Mouse (Mus musculus): ENCODE data around the gene Nlgn2. TPM values are rescaled to one million over a fixed set of nuclear protein-coding genes. Genes with fewer than 3 reads are reported as not detected.

The Nlgn2 gene
- polyA plus RNA-seq, 1 experiment = 6.0 TPM

DNA sequence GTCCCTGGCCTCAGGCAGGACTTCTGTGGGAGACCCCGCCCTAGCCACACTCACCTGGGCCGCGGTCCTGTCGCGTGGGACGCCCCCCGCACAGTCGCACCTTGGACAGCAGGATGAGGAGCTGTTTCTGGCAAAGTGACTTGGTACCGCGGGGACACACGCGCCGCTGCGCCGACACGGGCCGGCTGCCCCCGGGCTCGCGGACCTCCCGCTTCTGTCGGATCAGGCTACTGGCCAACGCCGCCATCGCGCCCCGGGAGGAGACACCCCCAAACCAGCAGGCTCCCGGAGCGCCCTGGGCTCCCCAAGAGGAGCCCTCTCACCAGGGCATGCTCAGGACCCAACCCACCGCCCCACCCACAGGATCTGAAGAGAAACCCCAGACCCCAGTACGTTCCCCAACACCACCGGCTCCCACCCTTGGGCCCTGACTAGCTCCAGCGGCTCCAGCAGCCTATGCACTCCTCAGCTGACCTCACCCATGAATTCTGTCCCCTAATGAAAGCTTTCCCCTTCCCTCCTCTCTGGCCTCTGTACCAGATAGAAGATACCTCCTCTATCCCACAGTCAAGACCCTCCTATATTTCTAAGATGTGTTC, 36.1 kb downstream of the Nlgn2 start, which contains the start of gene Fgf11:
Fgf11 (minus strand) TSS at position 479 of the 599 bp plus-strand sequence.
- no peak within 1 kb of the TSS; the same call in 1 of the 2 replicates for H3K27ac ChIP-seq (ENCODE audit: control insufficient read depth, insufficient read depth, low read depth, low read length, poor library complexity)
- H3K4me1 ChIP-seq (ENCODE audit: control insufficient read depth, insufficient read depth, low read length) = peaks cover 1% of the 10 kb centered on the region; the same call in 1 of the 2 replicates
- H3K4me3 ChIP-seq (replicated peaks; ENCODE audit: control insufficient read depth, low read depth, low read length) = peak within 1 kb of the TSS; percentile 33
- TF ChIP-seq CTCF (IDR thresholded peaks at IDR 0.05; ENCODE audit: control insufficient read depth, insufficient read depth, low read length) (no peak), POLR2A (IDR thresholded peaks at IDR 0.05; ENCODE audit: borderline replicate concordance, control insufficient read depth, low read depth, low read length) (no peak)
- WGBS = 4% methylated on average over 33 of the region's 33 CpGs

DNA sequence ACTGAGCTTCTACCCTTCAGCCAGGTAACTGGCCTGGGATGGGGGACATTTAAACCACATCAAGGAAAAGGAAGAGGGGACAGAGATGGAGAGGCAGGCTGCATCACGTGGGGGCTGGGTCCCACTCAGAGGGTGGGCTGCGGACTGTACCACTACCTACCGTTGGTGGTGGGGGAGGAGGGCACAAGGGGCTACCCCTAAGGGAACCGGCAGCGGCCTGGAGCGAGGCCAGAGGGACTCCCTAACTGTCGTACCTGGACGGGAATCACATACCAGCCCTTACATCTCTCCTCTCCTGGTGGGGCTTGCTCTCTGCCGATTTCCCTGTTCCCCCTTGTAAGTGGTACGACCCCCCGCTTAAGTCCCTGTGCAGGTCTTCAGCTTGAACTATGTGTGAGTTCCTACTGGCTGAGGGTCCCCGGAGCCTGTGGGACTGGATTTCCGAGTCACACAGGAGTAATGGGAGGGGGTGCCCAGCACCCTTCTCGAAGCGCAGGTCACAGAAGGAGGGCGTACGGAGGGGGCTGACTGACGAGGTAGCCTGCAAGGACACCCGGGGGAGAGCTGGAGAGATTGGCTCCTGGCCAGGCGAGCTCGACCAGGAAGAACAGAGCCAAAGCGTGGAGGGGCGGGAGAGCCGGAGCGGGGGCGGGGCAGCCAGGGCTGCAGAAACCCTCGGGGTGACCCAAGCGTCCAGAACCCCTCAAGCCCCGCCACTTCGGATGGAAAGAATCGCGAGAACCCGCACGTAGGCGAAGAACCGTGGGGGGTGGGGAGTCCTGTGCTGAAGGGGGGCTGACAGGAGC, 37.0 kb downstream of the Nlgn2 start:
- no peak overlapping the region for H3K4me3 ChIP-seq (replicated peaks; ENCODE audit: control insufficient read depth, low read depth, low read length)
- H3K27ac ChIP-seq (ENCODE audit: control insufficient read depth, insufficient read depth, low read depth, low read length, poor library complexity) = no peak overlapping the region
- peaks cover 1% of the 10 kb centered on the region; the same call in 1 of the 2 replicates for H3K4me1 ChIP-seq (ENCODE audit: control insufficient read depth, insufficient read depth, low read length)
- WGBS = under 1% methylated on average over 36 of the region's 36 CpGs
- no peak for TF ChIP-seq CTCF (IDR thresholded peaks at IDR 0.05; ENCODE audit: control insufficient read depth, insufficient read depth, low read length)
- no peak for TF ChIP-seq POLR2A (IDR thresholded peaks at IDR 0.05; ENCODE audit: borderline replicate concordance, control insufficient read depth, low read depth, low read length)

DNA sequence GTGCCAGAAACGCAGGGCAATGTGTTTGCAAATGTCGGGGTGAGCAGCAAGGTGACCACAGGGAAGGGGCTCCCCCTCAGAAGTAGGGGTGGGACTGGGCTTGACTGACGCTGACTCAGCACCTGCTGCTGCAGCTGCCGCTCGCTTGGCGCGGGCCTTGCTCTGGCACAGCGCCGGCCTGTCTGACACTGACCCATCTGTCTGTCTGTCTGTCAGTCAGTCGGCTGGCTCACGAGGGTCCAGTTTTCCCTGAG, 37.5 kb downstream of the Nlgn2 start:
- H3K4me3 ChIP-seq (replicated peaks; ENCODE audit: control insufficient read depth, low read depth, low read length) = no peak overlapping the region
- H3K27ac ChIP-seq (ENCODE audit: control insufficient read depth, insufficient read depth, low read depth, low read length, poor library complexity) = no peak overlapping the region
- 3% methylated on average over 11 of the region's 11 CpGs for WGBS
- TF ChIP-seq POLR2A (IDR thresholded peaks at IDR 0.05; ENCODE audit: borderline replicate concordance, control insufficient read depth, low read depth, low read length) (no peak), CTCF (IDR thresholded peaks at IDR 0.05; ENCODE audit: control insufficient read depth, insufficient read depth, low read length) (no peak)
- H3K4me1 ChIP-seq (ENCODE audit: control insufficient read depth, insufficient read depth, low read length) = peaks cover 1% of the 10 kb centered on the region; the same call in 1 of the 2 replicates

DNA sequence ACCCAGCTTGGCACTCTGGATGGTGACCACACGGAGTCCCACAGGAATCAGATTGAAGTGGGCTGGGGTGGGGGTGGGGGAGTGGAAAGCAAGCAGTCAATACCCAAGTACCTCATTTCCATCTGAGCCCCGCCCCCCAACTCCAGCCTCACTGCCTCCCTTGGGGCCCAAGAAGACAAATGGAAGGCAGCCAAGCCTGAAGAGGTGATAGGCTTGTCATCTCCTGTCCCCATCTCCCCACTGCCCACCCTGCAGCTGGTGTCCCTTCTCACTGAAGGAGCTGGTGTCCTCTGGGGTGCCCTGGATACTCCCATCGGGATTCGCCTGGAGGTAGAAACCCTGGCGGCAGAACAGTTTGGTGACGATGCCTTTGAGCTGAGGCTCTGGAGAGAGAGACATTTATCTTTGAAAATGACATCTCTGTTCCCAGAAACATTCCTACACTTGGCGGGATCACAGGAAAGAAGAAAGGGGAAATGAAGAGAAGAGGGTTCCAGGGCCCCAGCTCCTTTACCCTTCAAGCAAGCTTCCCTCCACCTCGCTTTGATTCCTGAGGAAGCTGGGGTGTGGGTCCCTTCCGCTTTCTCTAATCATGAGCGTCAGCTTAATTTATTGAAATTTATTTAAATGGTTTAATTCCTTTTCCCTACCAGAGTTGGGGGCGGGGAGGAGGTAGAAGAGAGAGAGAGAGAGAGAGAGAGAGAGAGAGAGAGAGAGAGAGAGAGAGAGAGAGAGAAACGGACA, 38.0 kb downstream of the Nlgn2 start:
- no peak overlapping the region for H3K4me3 ChIP-seq (replicated peaks; ENCODE audit: control insufficient read depth, low read depth, low read length)
- TF ChIP-seq CTCF (IDR thresholded peaks at IDR 0.05; ENCODE audit: control insufficient read depth, insufficient read depth, low read length) (no peak), POLR2A (IDR thresholded peaks at IDR 0.05; ENCODE audit: borderline replicate concordance, control insufficient read depth, low read depth, low read length) (no peak)
- 18% methylated on average over 12 of the region's 12 CpGs for WGBS
- H3K27ac ChIP-seq (ENCODE audit: control insufficient read depth, insufficient read depth, low read depth, low read length, poor library complexity) = no peak overlapping the region
- peaks cover 1% of the 10 kb centered on the region; the same call in 1 of the 2 replicates for H3K4me1 ChIP-seq (ENCODE audit: control insufficient read depth, insufficient read depth, low read length)

DNA sequence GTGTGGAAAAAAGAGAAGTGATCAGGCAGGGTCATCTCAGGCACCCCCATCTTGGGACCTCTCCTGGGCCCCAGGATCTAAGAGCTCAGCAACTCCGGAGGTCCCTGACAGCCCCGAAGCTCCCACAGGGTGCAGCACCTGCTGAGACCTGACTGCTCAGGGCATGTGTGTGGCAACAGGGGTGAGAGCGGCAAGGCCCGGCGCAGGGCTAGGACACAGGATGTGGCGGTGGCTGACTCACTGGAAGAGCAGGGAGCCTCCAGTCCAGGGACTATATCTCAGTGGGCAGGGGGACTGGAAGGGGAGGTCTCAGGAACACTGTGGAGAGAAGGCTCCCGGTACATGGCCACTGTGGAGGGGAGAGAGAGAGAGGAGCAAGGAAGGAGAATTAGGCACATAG, 39.7 kb downstream of the Nlgn2 start:
- 57% methylated on average over 7 of the region's 7 CpGs for WGBS
- Histone ChIP-seq H3K4me1 (ENCODE audit: control insufficient read depth, insufficient read depth, low read length) (peaks cover 1% of the 10 kb centered on the region; the same call in 1 of the 2 replicates), H3K27ac (ENCODE audit: control insufficient read depth, insufficient read depth, low read depth, low read length, poor library complexity) (no peak overlapping the region), H3K4me3 (replicated peaks; ENCODE audit: control insufficient read depth, low read depth, low read length) (no peak overlapping the region)
- TF ChIP-seq CTCF (IDR thresholded peaks at IDR 0.05; ENCODE audit: control insufficient read depth, insufficient read depth, low read length) (no peak), POLR2A (IDR thresholded peaks at IDR 0.05; ENCODE audit: borderline replicate concordance, control insufficient read depth, low read depth, low read length) (no peak)

DNA sequence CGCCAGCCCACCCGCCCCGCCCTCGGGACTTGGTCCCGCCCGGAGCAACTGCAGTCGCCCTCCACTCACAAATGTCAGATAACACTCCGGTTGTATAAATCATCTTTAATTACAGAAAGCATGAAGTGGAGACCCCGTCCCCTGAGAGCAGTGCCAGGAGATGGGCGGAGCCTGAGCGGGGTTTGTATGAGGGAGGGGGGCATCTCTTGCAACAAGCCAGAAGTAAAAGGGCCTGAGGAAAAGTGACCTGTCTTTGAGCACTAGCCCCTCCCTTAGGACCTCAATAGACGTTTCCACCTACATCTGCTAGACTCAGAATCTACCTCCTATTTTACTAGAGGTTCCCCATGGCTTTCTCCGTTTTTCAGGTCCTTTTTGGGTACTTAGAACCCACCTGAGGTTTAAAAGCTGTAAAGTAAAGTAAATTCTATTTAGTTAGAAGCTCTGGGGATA, 41.6 kb downstream of the Nlgn2 start:
- Histone ChIP-seq H3K4me1 (ENCODE audit: control insufficient read depth, insufficient read depth, low read length) (peaks cover 1% of the 10 kb centered on the region; the same call in 1 of the 2 replicates), H3K4me3 (replicated peaks; ENCODE audit: control insufficient read depth, low read depth, low read length) (no peak overlapping the region), H3K27ac (ENCODE audit: control insufficient read depth, insufficient read depth, low read depth, low read length, poor library complexity) (no peak overlapping the region)
- TF ChIP-seq CTCF (IDR thresholded peaks at IDR 0.05; ENCODE audit: control insufficient read depth, insufficient read depth, low read length) (no peak), POLR2A (IDR thresholded peaks at IDR 0.05; ENCODE audit: borderline replicate concordance, control insufficient read depth, low read depth, low read length) (no peak)
- WGBS = 5% methylated on average over 13 of the region's 13 CpGs

DNA sequence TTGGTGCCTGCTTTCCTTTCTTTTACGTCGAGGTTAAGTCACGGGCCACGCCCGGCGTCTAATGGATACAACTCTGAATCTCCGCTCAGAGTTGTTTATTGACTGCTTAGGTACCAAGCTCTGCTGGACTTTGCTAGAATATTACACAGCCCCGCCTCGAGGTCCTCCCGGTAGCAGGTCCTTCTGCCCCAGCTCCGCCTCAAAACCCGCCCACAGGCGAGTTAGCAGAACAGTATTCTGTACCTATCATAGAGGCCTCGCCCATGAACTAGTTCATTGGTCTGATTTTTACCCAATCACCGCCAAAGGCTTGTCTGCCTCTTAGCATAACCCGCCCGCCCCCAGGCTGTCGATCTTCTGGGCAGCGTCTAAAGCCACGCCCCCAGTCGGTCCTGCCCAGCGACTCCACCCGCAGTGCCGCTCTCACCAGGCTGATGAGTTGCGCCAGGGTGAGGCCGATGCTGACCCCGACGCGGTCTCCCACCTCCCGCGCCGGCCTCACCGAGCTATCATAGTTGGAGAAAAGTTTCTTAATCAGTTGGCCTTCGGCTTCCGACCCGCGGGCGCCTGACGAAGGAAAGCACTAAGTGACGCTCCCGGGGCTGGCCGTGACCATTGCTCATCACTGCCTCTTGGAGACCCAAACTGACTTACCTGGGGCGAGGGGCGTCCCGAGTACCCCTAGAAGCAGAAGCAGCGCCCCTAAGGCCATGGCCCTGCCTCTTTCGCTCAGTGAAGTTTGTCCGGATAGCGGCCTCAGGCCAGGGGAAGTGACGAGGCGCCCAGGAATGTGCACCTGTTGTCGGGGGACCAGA, 42.2 kb downstream of the Nlgn2 start, which contains the start of gene Chrnb1:
Chrnb1 (minus strand) TSS at position 776 of the 815 bp plus-strand sequence.
- peaks cover 1% of the 10 kb centered on the region; the same call in 1 of the 2 replicates for H3K4me1 ChIP-seq (ENCODE audit: control insufficient read depth, insufficient read depth, low read length)
- peak within 1 kb of the TSS; percentile 30 for H3K27ac ChIP-seq (ENCODE audit: control insufficient read depth, insufficient read depth, low read depth, low read length, poor library complexity)
- TF ChIP-seq POLR2A (IDR thresholded peaks at IDR 0.05; ENCODE audit: borderline replicate concordance, control insufficient read depth, low read depth, low read length) (peak; percentile 76), CTCF (IDR thresholded peaks at IDR 0.05; ENCODE audit: control insufficient read depth, insufficient read depth, low read length) (peak; percentile 11; the same call in 1 of the 2 replicates)
- H3K4me3 ChIP-seq (replicated peaks; ENCODE audit: control insufficient read depth, low read depth, low read length) = peak within 1 kb of the TSS; percentile 69
- WGBS = 2% methylated on average over 52 of the region's 52 CpGs

All from bone marrow, adult 2 months (tissue).